Mouse (Mus musculus) olfactory bulb, adult 2 months (tissue): ENCODE data around the gene Lcp2. TPM values are rescaled to one million over a fixed set of nuclear protein-coding genes. Genes with fewer than 3 reads are reported as not detected.

ENCODE experiments used
- H3K27ac ChIP-seq: fragments of 200-500 bp; 2 replicates; pipeline ENCODE4 v1.5.1; 2012; ENCODE audit warnings: low read depth, low read length; ENCODE audit not compliant: insufficient read depth
- H3K4me1 ChIP-seq: fragments of 200-500 bp; 2 replicates; pipeline ENCODE4 v1.6.1; 2012; ENCODE audit warnings: low read length; ENCODE audit not compliant: control insufficient read depth, insufficient read depth
- H3K4me3 ChIP-seq: fragments of 200-500 bp; 2 replicates; pipeline ENCODE4 v1.5.1; 2012; ENCODE audit warnings: mild to moderate bottlenecking, low read depth, low read length, moderate library complexity; ENCODE audit not compliant: insufficient read depth
- CTCF ChIP-seq: fragments of 200-500 bp; IDR thresholded peaks from 2 replicates; pipeline ENCODE4 v1.5.1; 2012; ENCODE audit warnings: low read depth, mild to moderate bottlenecking, low read length, moderate library complexity; ENCODE audit not compliant: insufficient read depth
- POLR2A ChIP-seq: fragments of 200-500 bp; IDR thresholded peaks from 2 replicates; pipeline ENCODE4 v1.6.1; 2012; ENCODE audit warnings: mild to moderate bottlenecking, low read depth, low read length, moderate library complexity; ENCODE audit not compliant: insufficient read depth
- WGBS: fragments of 180-500 bp; shearing (Covaris S2); methylation state at CpG from one replicate; pipeline ENCODE4 v1.1.7; 2018; 5-methylcytosine and 5-hydroxymethylcytosine counted together
- polyA plus RNA-seq: library from polyadenylated mRNA; stranded (reverse); fragments of >200 nt; gene quantifications from 2 replicates; pipeline ENCODE4 v1.2.4, GENCODE M21; 2012; ENCODE audit warnings: low replicate concordance; ENCODE audit not compliant: missing spikeins, insufficient read depth, insufficient read length

Gene Lcp2
- polyA plus RNA-seq, 1 experiment = not detected

DNA sequence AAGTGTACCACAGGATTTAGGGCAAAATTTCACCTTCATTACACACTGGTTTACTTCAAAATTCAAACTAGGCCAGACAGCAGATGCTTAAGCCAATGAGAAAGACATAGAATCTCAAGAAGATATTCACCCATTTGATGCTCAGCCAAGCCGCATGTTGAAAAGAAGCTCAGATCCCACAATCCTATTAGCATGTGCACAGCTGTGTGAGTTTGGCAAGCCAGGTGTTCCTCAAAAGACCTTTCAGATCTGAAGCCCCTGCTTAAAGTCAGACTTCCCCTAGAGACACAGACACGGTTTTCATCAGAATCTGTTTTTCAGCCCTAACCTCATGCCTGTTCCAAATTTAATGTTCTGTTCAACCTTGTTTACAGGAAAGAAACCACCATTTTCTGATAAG lies 31.1 kb downstream of the Lcp2 start:
- no peak overlapping the region for H3K27ac ChIP-seq
- H3K4me3 ChIP-seq = no peak overlapping the region
- TF ChIP-seq CTCF (no peak), POLR2A (no peak)
- H3K4me1 ChIP-seq = peaks cover 6% of the 10 kb centered on the region; the same call in 1 of the 2 replicates
- WGBS = 74% methylated on average over 2 of the region's 2 CpGs

DNA sequence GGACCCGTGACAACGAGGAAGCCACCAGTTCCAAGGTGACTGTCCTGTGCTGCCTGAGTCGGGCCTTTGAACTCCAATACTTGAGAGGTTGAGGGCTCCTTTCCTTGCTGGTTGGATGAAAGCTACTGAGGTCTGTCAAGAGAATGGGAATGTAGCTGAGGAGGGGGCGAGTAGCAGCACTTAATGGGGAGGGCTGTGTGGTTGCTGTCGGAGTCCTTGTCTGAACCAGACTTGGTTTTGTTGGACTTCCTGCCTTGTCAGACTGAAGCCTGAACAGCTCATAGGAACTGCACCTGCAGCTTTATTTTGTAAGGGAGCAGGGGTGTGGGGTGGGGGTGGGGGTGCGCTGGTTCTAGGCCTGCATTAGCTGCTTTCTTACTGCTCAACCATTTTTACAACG lies 31.9 kb downstream of the Lcp2 start:
- 92% methylated on average over 7 of the region's 7 CpGs for WGBS
- peaks cover 3% of the 10 kb centered on the region; the same call in 1 of the 2 replicates for H3K4me1 ChIP-seq
- TF ChIP-seq CTCF = no peak
- no peak for TF ChIP-seq POLR2A
- no peak overlapping the region for H3K4me3 ChIP-seq
- H3K27ac ChIP-seq = no peak overlapping the region

GRCm38 (mm10) chr11:34079542-34080464 lies 33.1 kb downstream of the Lcp2 start:
- Histone ChIP-seq H3K27ac (no peak overlapping the region), H3K4me3 (no peak overlapping the region), H3K4me1 (no peaks in the 10 kb centered on the region)
- 60% methylated on average over 6 of the region's 6 CpGs for WGBS
- TF ChIP-seq POLR2A (no peak), CTCF (no peak)

DNA sequence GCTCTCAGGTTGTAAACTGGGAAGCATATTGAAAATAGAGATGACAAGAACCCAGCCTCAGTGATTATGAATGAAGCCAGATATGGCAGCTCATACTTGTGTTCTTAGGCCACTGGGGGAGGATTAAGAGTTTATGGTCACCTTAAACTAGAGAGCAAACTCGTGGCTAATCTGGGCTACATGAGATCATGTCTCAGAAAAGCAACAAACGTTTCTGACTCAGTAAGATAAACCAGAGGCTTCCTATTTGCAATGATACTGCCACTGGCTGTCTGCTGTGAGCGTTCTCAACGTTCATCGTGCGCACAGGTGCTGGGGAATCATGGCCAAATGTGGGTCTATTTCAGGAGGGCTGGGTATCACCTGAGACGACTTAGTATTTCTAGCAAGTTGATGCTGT lies 37.1 kb downstream of the Lcp2 start:
- TF ChIP-seq POLR2A (no peak), CTCF (no peak)
- WGBS = 73% methylated on average over 7 of the region's 7 CpGs

GRCm38 (mm10) chr11:34084639-34085038 lies 37.9 kb downstream of the Lcp2 start:
- H3K4me3 ChIP-seq = no peak overlapping the region
- H3K27ac ChIP-seq = no peak overlapping the region
- no peaks in the 10 kb centered on the region for H3K4me1 ChIP-seq
- TF ChIP-seq POLR2A (no peak), CTCF (no peak)
- WGBS = 81% methylated on average over 2 of the region's 2 CpGs

More for the DNA sequence above, 37.1 kb downstream of the Lcp2 start:
- no peaks in the 10 kb centered on the region for H3K4me1 ChIP-seq
- H3K27ac ChIP-seq = no peak overlapping the region
- H3K4me3 ChIP-seq = no peak overlapping the region

DNA sequence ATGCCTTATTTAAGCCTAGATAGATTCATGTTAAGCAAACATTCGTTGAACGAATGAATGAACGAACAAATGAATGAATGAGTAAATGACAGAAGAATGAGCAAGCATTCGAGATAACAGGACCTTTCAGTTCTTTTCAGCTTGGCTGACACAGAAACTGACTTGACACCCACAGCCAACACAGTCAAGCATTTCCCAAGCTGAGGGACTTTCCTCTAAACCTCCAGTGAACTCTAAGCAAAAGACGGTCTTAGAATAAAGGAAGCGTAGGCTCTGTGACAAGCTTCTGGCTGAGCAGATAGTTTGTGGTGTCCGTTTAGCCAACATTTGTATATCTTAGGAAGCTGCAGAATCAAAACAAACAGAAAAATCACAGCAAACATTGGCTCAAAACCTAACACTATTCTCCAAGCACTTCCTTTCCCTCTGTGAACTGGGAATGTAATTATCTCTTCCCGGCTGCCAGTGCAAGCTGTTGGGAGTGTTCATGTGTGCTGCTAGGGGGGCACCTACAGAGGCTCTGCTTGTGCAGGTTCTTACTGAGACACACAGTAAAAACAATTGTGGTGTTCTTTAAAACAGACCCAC lies 39.5 kb downstream of the Lcp2 start:
- TF ChIP-seq POLR2A = no peak
- TF ChIP-seq CTCF = no peak
- no peak overlapping the region for H3K4me3 ChIP-seq
- no peak overlapping the region for H3K27ac ChIP-seq
- 50% methylated on average over 8 of the region's 8 CpGs for WGBS
- no peaks in the 10 kb centered on the region for H3K4me1 ChIP-seq

GRCm38 (mm10) chr11:34087064-34087463 lies 40.3 kb downstream of the Lcp2 start:
- WGBS = 83% methylated on average over 3 of the region's 3 CpGs
- H3K27ac ChIP-seq = no peak overlapping the region
- no peaks in the 10 kb centered on the region for H3K4me1 ChIP-seq

GRCm38 (mm10) chr11:34098422-34098821 lies 51.7 kb downstream of the Lcp2 start, which contains the start of gene 4930469K13Rik:
Gene 4930469K13Rik (minus strand): TSS chr11:34098554.
- TF ChIP-seq CTCF (no peak), POLR2A (no peak)
- Histone ChIP-seq H3K4me1 (no peaks in the 10 kb centered on the region), H3K4me3 (no peak within 1 kb of the TSS), H3K27ac (no peak within 1 kb of the TSS)
- whole genome bisulfite sequencing = 89% methylated on average over 10 of the region's 10 CpGs

More at GRCm38 (mm10) chr11:34087064-34087463, 40.3 kb downstream of the Lcp2 start:
- TF ChIP-seq CTCF (no peak), POLR2A (no peak)
- H3K4me3 ChIP-seq = no peak overlapping the region

GRCm38 (mm10) chr11:34101827-34102226 lies 55.1 kb downstream of the Lcp2 start:
- WGBS = 92% methylated on average over 4 of the region's 4 CpGs
- TF ChIP-seq POLR2A (no peak), CTCF (no peak)

More at GRCm38 (mm10) chr11:34101827-34102226, 55.1 kb downstream of the Lcp2 start:
- H3K4me1 ChIP-seq = no peaks in the 10 kb centered on the region
- no peak overlapping the region for H3K4me3 ChIP-seq
- no peak overlapping the region for H3K27ac ChIP-seq
